Mouse (Mus musculus): ENCODE results near the gene Zmat5. TPM values are rescaled to one million over a fixed set of nuclear protein-coding genes. Genes with fewer than 3 reads are reported as not detected.

Zmat5 gene
- polyA plus RNA-seq, 1 experiment = 62.6 TPM

- TF ChIP-seq POLR2A (IDR thresholded peaks at IDR 0.05; ENCODE audit: low read depth, low read length) (no peak), CTCF (conservative IDR thresholded peaks at IDR 0.05; ENCODE audit: insufficient read depth, insufficient read length, low read depth, low read length) (no peak)
- Histone ChIP-seq H3K4me3 (ENCODE audit: insufficient read depth, low read depth, low read length) (no peak overlapping the region), H3K4me1 (ENCODE audit: control insufficient read depth, insufficient read depth, low read length) (no peaks in the 10 kb centered on the region), H3K36me3 (ENCODE audit: control insufficient read depth, insufficient read depth, low read length) (no peaks in the 10 kb centered on the region), H3K27me3 (replicated peaks; ENCODE audit: control insufficient read depth, insufficient read depth, low read length) (no peaks in the 10 kb centered on the region), H3K27ac (ENCODE audit: insufficient read depth, low read depth, low read length) (no peak overlapping the region)
- 73% methylated on average over 11 of the region's 11 CpGs for WGBS
- DNase-seq = no peak
These were observed 50.4 kb downstream of the Zmat5 start for GRCm38 (mm10) chr11:4754867-4755266.

- 77% methylated on average over 9 of the region's 9 CpGs for WGBS
- no peaks in the 10 kb centered on the region for H3K4me1 ChIP-seq (ENCODE audit: control insufficient read depth, insufficient read depth, low read length)
- H3K4me3 ChIP-seq (ENCODE audit: insufficient read depth, low read depth, low read length) = no peak overlapping the region
- no peak for DNase-seq
- no peak overlapping the region for H3K27ac ChIP-seq (ENCODE audit: insufficient read depth, low read depth, low read length)
- H3K27me3 ChIP-seq (replicated peaks; ENCODE audit: control insufficient read depth, insufficient read depth, low read length) = no peaks in the 10 kb centered on the region
- TF ChIP-seq CTCF (conservative IDR thresholded peaks at IDR 0.05; ENCODE audit: insufficient read depth, insufficient read length, low read depth, low read length) (no peak), POLR2A (IDR thresholded peaks at IDR 0.05; ENCODE audit: low read depth, low read length) (no peak)
- H3K36me3 ChIP-seq (ENCODE audit: control insufficient read depth, insufficient read depth, low read length) = no peaks in the 10 kb centered on the region
These were observed 52.0 kb downstream of the Zmat5 start for GRCm38 (mm10) chr11:4756460-4756859.

- no peaks in the 10 kb centered on the region for H3K27me3 ChIP-seq (replicated peaks; ENCODE audit: control insufficient read depth, insufficient read depth, low read length)
- no peak overlapping the region for H3K4me3 ChIP-seq (ENCODE audit: insufficient read depth, low read depth, low read length)
- H3K27ac ChIP-seq (ENCODE audit: insufficient read depth, low read depth, low read length) = no peak overlapping the region
- DNase-seq = no peak
- TF ChIP-seq CTCF (conservative IDR thresholded peaks at IDR 0.05; ENCODE audit: insufficient read depth, insufficient read length, low read depth, low read length) (no peak), POLR2A (IDR thresholded peaks at IDR 0.05; ENCODE audit: low read depth, low read length) (no peak)
- 57% methylated on average over 11 of the region's 11 CpGs for WGBS
- H3K36me3 ChIP-seq (ENCODE audit: control insufficient read depth, insufficient read depth, low read length) = no peaks in the 10 kb centered on the region
- H3K4me1 ChIP-seq (ENCODE audit: control insufficient read depth, insufficient read depth, low read length) = no peaks in the 10 kb centered on the region
These were observed 52.7 kb downstream of the Zmat5 start for GRCm38 (mm10) chr11:4756984-4757788.

DNA sequence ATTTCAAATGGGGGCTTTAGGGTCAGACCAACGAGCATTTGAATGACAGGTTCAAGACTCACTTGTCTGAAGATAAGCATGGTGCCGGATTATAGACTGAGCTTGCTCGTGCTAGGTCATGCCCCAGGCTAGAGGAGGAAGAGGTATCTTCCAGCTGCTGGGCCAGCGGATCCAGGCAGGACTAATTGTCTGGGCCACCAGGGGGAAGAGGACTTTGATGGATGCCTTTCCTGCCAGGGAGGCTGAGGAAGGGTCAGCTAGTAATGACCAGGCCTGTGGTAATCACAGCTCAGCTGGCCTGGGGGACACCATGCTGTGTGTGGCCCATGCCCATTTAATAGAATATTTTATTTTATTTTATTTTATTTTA is 53.3 kb downstream of the Zmat5 start:
- H3K4me3 ChIP-seq (ENCODE audit: insufficient read depth, low read depth, low read length) = no peak overlapping the region
- no peaks in the 10 kb centered on the region for H3K4me1 ChIP-seq (ENCODE audit: control insufficient read depth, insufficient read depth, low read length)
- H3K27ac ChIP-seq (ENCODE audit: insufficient read depth, low read depth, low read length) = no peak overlapping the region
- 50% methylated on average over 4 of the region's 4 CpGs for WGBS
- no peaks in the 10 kb centered on the region for H3K27me3 ChIP-seq (replicated peaks; ENCODE audit: control insufficient read depth, insufficient read depth, low read length)
- DNase-seq = no peak
- H3K36me3 ChIP-seq (ENCODE audit: control insufficient read depth, insufficient read depth, low read length) = no peaks in the 10 kb centered on the region
- TF ChIP-seq POLR2A (IDR thresholded peaks at IDR 0.05; ENCODE audit: low read depth, low read length) = no peak
- no peak for TF ChIP-seq CTCF (conservative IDR thresholded peaks at IDR 0.05; ENCODE audit: insufficient read depth, insufficient read length, low read depth, low read length)

DNA sequence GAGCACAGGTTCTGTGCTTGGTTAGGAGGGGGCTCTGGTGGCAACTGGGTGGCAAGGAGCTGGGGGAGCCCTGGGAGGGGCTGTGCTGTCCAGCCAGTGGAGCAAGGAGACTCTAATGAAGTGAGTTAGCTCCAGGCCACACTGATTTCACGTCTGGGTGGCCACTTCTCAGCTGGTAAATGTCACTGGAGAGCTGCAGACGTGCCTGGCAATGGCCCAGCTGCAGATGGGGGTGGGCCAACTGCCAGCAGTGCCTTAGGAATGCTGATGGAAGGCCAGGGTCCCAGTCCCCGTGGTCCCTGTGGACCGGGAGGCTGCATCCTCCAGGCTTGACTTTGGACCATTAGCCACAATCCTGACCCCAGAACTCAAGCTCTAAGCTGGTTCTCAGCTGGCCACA is 56.0 kb downstream of the Zmat5 start:
- Histone ChIP-seq H3K4me3 (ENCODE audit: insufficient read depth, low read depth, low read length) (no peak overlapping the region), H3K4me1 (ENCODE audit: control insufficient read depth, insufficient read depth, low read length) (no peaks in the 10 kb centered on the region), H3K27ac (ENCODE audit: insufficient read depth, low read depth, low read length) (no peak overlapping the region), H3K36me3 (ENCODE audit: control insufficient read depth, insufficient read depth, low read length) (no peaks in the 10 kb centered on the region), H3K27me3 (replicated peaks; ENCODE audit: control insufficient read depth, insufficient read depth, low read length) (no peaks in the 10 kb centered on the region)
- peak; percentile 30 for DNase-seq
- WGBS = 26% methylated on average over 4 of the region's 4 CpGs
- TF ChIP-seq POLR2A (IDR thresholded peaks at IDR 0.05; ENCODE audit: low read depth, low read length) (no peak), CTCF (conservative IDR thresholded peaks at IDR 0.05; ENCODE audit: insufficient read depth, insufficient read length, low read depth, low read length) (no peak)

GRCm38 (mm10) chr11:4761991-4762390 is 57.5 kb downstream of the Zmat5 start:
- no peaks in the 10 kb centered on the region for H3K27me3 ChIP-seq (replicated peaks; ENCODE audit: control insufficient read depth, insufficient read depth, low read length)
- H3K27ac ChIP-seq (ENCODE audit: insufficient read depth, low read depth, low read length) = no peak overlapping the region
- no peak for TF ChIP-seq CTCF (conservative IDR thresholded peaks at IDR 0.05; ENCODE audit: insufficient read depth, insufficient read length, low read depth, low read length)
- TF ChIP-seq POLR2A (IDR thresholded peaks at IDR 0.05; ENCODE audit: low read depth, low read length) = no peak
- no peak overlapping the region for H3K4me3 ChIP-seq (ENCODE audit: insufficient read depth, low read depth, low read length)
- WGBS = 40% methylated on average over 6 of the region's 6 CpGs
- H3K4me1 ChIP-seq (ENCODE audit: control insufficient read depth, insufficient read depth, low read length) = no peaks in the 10 kb centered on the region
- DNase-seq = no peak
- H3K36me3 ChIP-seq (ENCODE audit: control insufficient read depth, insufficient read depth, low read length) = no peaks in the 10 kb centered on the region

DNA sequence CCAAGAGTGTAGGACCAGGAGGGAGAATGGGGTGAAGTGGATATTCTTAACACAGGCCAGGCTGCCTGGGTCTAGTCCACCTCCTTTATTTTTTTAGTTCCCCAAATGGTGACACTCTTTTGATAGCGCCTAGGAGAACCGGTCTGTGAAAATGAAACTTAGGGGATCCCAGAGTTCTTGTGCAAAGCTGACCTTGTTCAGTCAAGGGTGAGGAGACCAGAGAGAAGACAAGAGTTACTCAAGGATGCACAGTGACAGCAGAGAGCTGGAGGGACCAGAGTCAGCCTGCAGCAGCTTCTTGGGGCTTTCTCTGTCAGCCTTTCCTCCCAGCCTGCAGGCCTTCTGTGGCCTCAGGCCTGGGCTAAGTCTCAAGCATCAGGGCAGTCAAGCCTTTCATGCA is 58.0 kb downstream of the Zmat5 start:
- H3K4me1 ChIP-seq (ENCODE audit: control insufficient read depth, insufficient read depth, low read length) = no peaks in the 10 kb centered on the region
- 47% methylated on average over 2 of the region's 2 CpGs for WGBS

More for the DNA sequence above, 58.0 kb downstream of the Zmat5 start:
- no peaks in the 10 kb centered on the region for H3K27me3 ChIP-seq (replicated peaks; ENCODE audit: control insufficient read depth, insufficient read depth, low read length)
- no peak for DNase-seq
- H3K4me3 ChIP-seq (ENCODE audit: insufficient read depth, low read depth, low read length) = no peak overlapping the region
- no peak overlapping the region for H3K27ac ChIP-seq (ENCODE audit: insufficient read depth, low read depth, low read length)
- TF ChIP-seq CTCF (conservative IDR thresholded peaks at IDR 0.05; ENCODE audit: insufficient read depth, insufficient read length, low read depth, low read length) (no peak), POLR2A (IDR thresholded peaks at IDR 0.05; ENCODE audit: low read depth, low read length) (no peak)
- no peaks in the 10 kb centered on the region for H3K36me3 ChIP-seq (ENCODE audit: control insufficient read depth, insufficient read depth, low read length)

All from kidney, adult 2 months (tissue).